Mouse (Mus musculus) G1E (cell line): Measurements from ENCODE around the gene Zfp398.

Experiments used
- CTCF ChIP-seq: IDR thresholded peaks from 2 replicates; pipeline ENCODE4 v1.5.1; 2012; ENCODE audit warnings: low read depth, low read length, inconsistent platforms, mixed read lengths
- POLR2AphosphoS5 ChIP-seq: IDR thresholded peaks from 2 replicates; pipeline ENCODE4 v1.6.1; 2012; ENCODE audit warnings: low read depth, low read length, inconsistent platforms; ENCODE audit not compliant: insufficient replicate concordance

DNA sequence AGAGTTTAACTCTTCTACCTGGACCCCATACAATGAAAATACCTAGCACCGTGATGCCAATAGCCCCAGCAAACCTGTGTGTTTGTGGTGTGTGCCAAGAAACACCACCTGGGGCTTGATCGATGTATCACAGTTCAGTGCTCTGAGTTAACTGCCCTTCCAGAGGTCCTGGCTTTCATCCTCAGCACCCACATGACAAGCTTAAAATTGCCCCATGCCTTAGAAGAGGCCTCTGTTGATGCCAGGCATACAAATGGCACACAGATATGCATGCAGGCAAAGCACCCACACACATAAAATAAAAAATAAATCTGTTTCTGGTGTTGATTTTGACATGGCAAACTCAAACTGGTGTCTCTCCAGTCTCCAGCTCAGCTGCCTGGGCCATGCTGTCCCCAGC, 42.9 kb upstream of the Zfp398 start:
- TF ChIP-seq CTCF (no peak), POLR2AphosphoS5 (no peak)
